Mouse (Mus musculus): ENCODE measurements at regions not wholly inside any gene's neighbourhood (a gene's known extent, or its start where the extent isn't known, plus 50 kb on each side); places are given as distances from the start of the nearest gene placed in this dataset.

DNA sequence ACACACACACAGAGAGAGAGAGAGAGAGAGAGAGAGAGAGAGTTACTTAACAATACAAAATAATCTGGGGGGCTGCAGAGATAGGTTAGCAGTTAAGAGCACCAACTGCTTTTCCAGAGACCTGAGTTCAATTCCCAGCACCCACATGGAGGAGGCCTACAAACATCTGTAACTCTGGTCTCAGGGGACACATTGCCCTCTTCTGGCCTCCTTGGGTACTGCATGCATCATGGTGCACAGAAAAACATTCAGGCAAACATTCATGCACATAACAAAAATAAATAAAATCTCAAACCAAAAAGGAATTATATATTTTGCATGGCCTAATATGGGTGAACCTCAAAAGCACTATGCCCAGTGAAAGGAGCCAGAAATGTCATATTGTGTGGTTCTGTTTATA, 161.6 kb downstream of the Kit start:
- Histone ChIP-seq H3K36me3 (ENCODE audit: control insufficient read depth, insufficient read depth) (no peaks in the 10 kb centered on the region), H3ac (ENCODE audit: control insufficient read depth, insufficient read length, low read depth) (no peak overlapping the region), H3K27me3 (ENCODE audit: control insufficient read depth, insufficient read depth, insufficient read length) (peaks cover 4% of the 10 kb centered on the region), H3K79me3 (ENCODE audit: low read depth) (no peaks in the 10 kb centered on the region), H3K4me3 (ENCODE audit: insufficient read depth, poor library complexity, severe bottlenecking) (no peak overlapping the region), H3K79me2 (ENCODE audit: control insufficient read depth, insufficient read depth) (no peaks in the 10 kb centered on the region)
- TF ChIP-seq MYOG (IDR thresholded peaks at IDR 0.05; ENCODE audit: control insufficient read depth, extremely low read depth, insufficient read length) (no peak), CTCF (IDR thresholded peaks at IDR 0.05; ENCODE audit: control insufficient read depth, insufficient read depth, insufficient read length) (no peak), USF1 (IDR thresholded peaks at IDR 0.05; ENCODE audit: low read depth) (no peak), CEBPB (IDR thresholded peaks at IDR 0.05; ENCODE audit: low read depth) (no peak), MAX (IDR thresholded peaks at IDR 0.05) (no peak), FOSL1 (IDR thresholded peaks at IDR 0.05; ENCODE audit: insufficient read depth, low read length, poor library complexity, severe bottlenecking) (no peak), MYOD1 (IDR thresholded peaks at IDR 0.05; ENCODE audit: control insufficient read depth, insufficient read length, low read depth) (no peak)

DNA sequence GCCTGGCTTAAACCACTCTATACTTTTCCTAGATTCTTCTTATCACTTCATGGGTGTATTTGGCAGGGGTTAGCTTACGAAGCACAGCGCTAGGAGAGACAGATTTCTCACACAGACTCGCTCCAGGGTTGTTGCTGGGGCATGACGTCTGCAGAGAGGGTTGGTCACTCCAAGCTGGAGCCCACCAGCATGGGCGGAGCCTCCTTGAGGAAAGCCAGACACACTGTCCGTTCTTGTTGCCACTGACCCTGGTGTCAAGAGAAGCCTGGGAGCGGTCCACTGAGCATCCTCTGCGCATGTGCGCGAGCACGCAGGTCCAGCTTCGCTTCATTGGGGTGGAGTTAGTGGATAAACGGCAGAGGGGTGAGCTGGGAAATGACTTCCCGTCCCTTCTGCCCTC, 159.8 kb downstream of the Kit start:
- TF ChIP-seq MYOG (IDR thresholded peaks at IDR 0.05; ENCODE audit: control insufficient read depth, extremely low read depth, insufficient read length): no peak
- no peak for TF ChIP-seq CTCF (IDR thresholded peaks at IDR 0.05; ENCODE audit: control insufficient read depth, insufficient read depth, insufficient read length)
- TF ChIP-seq FOSL1 (IDR thresholded peaks at IDR 0.05; ENCODE audit: insufficient read depth, low read length, poor library complexity, severe bottlenecking): no peak
- TF ChIP-seq MAX (IDR thresholded peaks at IDR 0.05): no peak
- no peak for TF ChIP-seq USF1 (IDR thresholded peaks at IDR 0.05; ENCODE audit: low read depth)
- no peak for TF ChIP-seq CEBPB (IDR thresholded peaks at IDR 0.05; ENCODE audit: low read depth)
- TF ChIP-seq MYOD1 (IDR thresholded peaks at IDR 0.05; ENCODE audit: control insufficient read depth, insufficient read length, low read depth): no peak
- H3K79me3 ChIP-seq (ENCODE audit: low read depth): no peaks in the 10 kb centered on the region

DNA sequence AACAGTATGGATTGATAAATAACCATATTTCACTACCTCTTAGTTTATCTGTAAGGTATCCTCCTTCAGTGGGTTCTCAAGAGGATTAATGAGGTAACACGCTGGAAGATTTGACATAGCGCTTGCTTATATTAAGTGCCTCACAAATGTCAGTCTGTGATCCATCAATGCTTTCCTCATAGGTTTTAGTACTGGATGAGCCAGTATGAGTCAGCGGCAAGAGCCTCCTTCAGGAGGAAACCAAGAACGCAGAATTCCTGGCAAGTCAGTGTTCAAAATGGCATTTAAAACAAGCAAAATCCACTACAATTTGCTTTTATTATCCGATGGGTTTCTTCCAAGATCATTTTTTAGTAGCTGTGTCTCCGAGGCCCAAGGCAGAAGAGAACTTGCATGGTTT, 159.3 kb downstream of the Kit start:
- Histone ChIP-seq H3K36me3 (ENCODE audit: control insufficient read depth, insufficient read depth) (no peaks in the 10 kb centered on the region), H3K79me3 (ENCODE audit: low read depth) (no peaks in the 10 kb centered on the region)
- no peak for TF ChIP-seq FOSL1 (IDR thresholded peaks at IDR 0.05; ENCODE audit: insufficient read depth, low read length, poor library complexity, severe bottlenecking)
- no peak for TF ChIP-seq CTCF (IDR thresholded peaks at IDR 0.05; ENCODE audit: control insufficient read depth, insufficient read depth, insufficient read length)
- no peak for TF ChIP-seq MAX (IDR thresholded peaks at IDR 0.05)
- TF ChIP-seq USF1 (IDR thresholded peaks at IDR 0.05; ENCODE audit: low read depth): no peak
- no peak for TF ChIP-seq CEBPB (IDR thresholded peaks at IDR 0.05; ENCODE audit: low read depth)
- TF ChIP-seq MYOD1 (IDR thresholded peaks at IDR 0.05; ENCODE audit: control insufficient read depth, insufficient read length, low read depth): no peak
- TF ChIP-seq MYOG (IDR thresholded peaks at IDR 0.05; ENCODE audit: control insufficient read depth, extremely low read depth, insufficient read length): no peak

More for the DNA sequence above, 159.8 kb downstream of the Kit start:
- no peaks in the 10 kb centered on the region for H3K36me3 ChIP-seq (ENCODE audit: control insufficient read depth, insufficient read depth)
- no peaks in the 10 kb centered on the region for H3K79me2 ChIP-seq (ENCODE audit: control insufficient read depth, insufficient read depth)
- H3ac ChIP-seq (ENCODE audit: control insufficient read depth, insufficient read length, low read depth): no peak overlapping the region
- H3K4me3 ChIP-seq (ENCODE audit: insufficient read depth, poor library complexity, severe bottlenecking): no peak overlapping the region
- H3K27me3 ChIP-seq (ENCODE audit: control insufficient read depth, insufficient read depth, insufficient read length): peaks cover 4% of the 10 kb centered on the region

DNA sequence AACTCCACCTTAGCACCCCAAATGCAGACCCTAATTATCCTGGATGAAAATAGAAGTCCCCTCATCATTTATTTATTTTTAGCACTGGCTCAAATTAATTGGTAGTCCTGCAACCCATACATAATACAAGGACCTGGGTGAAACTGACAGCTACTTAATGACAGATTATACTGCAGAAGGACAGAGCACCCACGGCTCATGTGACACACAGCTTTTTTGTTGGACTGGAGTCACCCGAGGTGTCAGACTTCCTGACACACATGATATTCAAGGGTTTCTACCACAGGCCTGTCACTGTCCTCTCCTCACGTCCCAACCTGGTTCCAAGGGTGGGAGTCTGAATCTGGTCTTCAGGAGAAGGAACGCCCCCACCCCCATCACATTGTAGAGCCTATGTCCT, 156.5 kb downstream of the Kit start:
- Histone ChIP-seq H3K4me3 (ENCODE audit: insufficient read depth, poor library complexity, severe bottlenecking) (no peak overlapping the region), H3K79me2 (ENCODE audit: control insufficient read depth, insufficient read depth) (no peaks in the 10 kb centered on the region), H3K27me3 (ENCODE audit: control insufficient read depth, insufficient read depth, insufficient read length) (peaks cover 4% of the 10 kb centered on the region), H3K79me3 (ENCODE audit: low read depth) (no peaks in the 10 kb centered on the region), H3K36me3 (ENCODE audit: control insufficient read depth, insufficient read depth) (no peaks in the 10 kb centered on the region), H3ac (ENCODE audit: control insufficient read depth, insufficient read length, low read depth) (no peak overlapping the region)
- TF ChIP-seq FOSL1 (IDR thresholded peaks at IDR 0.05; ENCODE audit: insufficient read depth, low read length, poor library complexity, severe bottlenecking) (no peak), CTCF (IDR thresholded peaks at IDR 0.05; ENCODE audit: control insufficient read depth, insufficient read depth, insufficient read length) (no peak), USF1 (IDR thresholded peaks at IDR 0.05; ENCODE audit: low read depth) (no peak), MYOG (IDR thresholded peaks at IDR 0.05; ENCODE audit: control insufficient read depth, extremely low read depth, insufficient read length) (no peak), MAX (IDR thresholded peaks at IDR 0.05) (no peak), MYOD1 (IDR thresholded peaks at IDR 0.05; ENCODE audit: control insufficient read depth, insufficient read length, low read depth) (no peak), CEBPB (IDR thresholded peaks at IDR 0.05; ENCODE audit: low read depth) (no peak)

More for the DNA sequence above, 159.3 kb downstream of the Kit start:
- H3ac ChIP-seq (ENCODE audit: control insufficient read depth, insufficient read length, low read depth): no peak overlapping the region
- H3K79me2 ChIP-seq (ENCODE audit: control insufficient read depth, insufficient read depth): no peaks in the 10 kb centered on the region
- peaks cover 4% of the 10 kb centered on the region for H3K27me3 ChIP-seq (ENCODE audit: control insufficient read depth, insufficient read depth, insufficient read length)
- no peak overlapping the region for H3K4me3 ChIP-seq (ENCODE audit: insufficient read depth, poor library complexity, severe bottlenecking)

- Histone ChIP-seq H3ac (ENCODE audit: control insufficient read depth, insufficient read length, low read depth) (no peak overlapping the region), H3K79me2 (ENCODE audit: control insufficient read depth, insufficient read depth) (no peaks in the 10 kb centered on the region), H3K79me3 (ENCODE audit: low read depth) (no peaks in the 10 kb centered on the region), H3K27me3 (ENCODE audit: control insufficient read depth, insufficient read depth, insufficient read length) (peaks cover 4% of the 10 kb centered on the region), H3K4me3 (ENCODE audit: insufficient read depth, poor library complexity, severe bottlenecking) (no peak overlapping the region), H3K36me3 (ENCODE audit: control insufficient read depth, insufficient read depth) (no peaks in the 10 kb centered on the region)
- no peak for TF ChIP-seq CTCF (IDR thresholded peaks at IDR 0.05; ENCODE audit: control insufficient read depth, insufficient read depth, insufficient read length)
- no peak for TF ChIP-seq MYOD1 (IDR thresholded peaks at IDR 0.05; ENCODE audit: control insufficient read depth, insufficient read length, low read depth)
- no peak for TF ChIP-seq USF1 (IDR thresholded peaks at IDR 0.05; ENCODE audit: low read depth)
- TF ChIP-seq FOSL1 (IDR thresholded peaks at IDR 0.05; ENCODE audit: insufficient read depth, low read length, poor library complexity, severe bottlenecking): no peak
- TF ChIP-seq MAX (IDR thresholded peaks at IDR 0.05): no peak
- no peak for TF ChIP-seq MYOG (IDR thresholded peaks at IDR 0.05; ENCODE audit: control insufficient read depth, extremely low read depth, insufficient read length)
- TF ChIP-seq CEBPB (IDR thresholded peaks at IDR 0.05; ENCODE audit: low read depth): no peak
Measured at GRCm38 (mm10) chr5:75730698-75731097, 156.0 kb downstream of the Kit start.

- no peaks in the 10 kb centered on the region for H3K36me3 ChIP-seq (ENCODE audit: control insufficient read depth, insufficient read depth)
- no peaks in the 10 kb centered on the region for H3K79me3 ChIP-seq (ENCODE audit: low read depth)
- no peak overlapping the region for H3K4me3 ChIP-seq (ENCODE audit: insufficient read depth, poor library complexity, severe bottlenecking)
- H3K79me2 ChIP-seq (ENCODE audit: control insufficient read depth, insufficient read depth): no peaks in the 10 kb centered on the region
- no peak overlapping the region for H3ac ChIP-seq (ENCODE audit: control insufficient read depth, insufficient read length, low read depth)
- TF ChIP-seq CTCF (IDR thresholded peaks at IDR 0.05; ENCODE audit: control insufficient read depth, insufficient read depth, insufficient read length): no peak
- no peak for TF ChIP-seq MAX (IDR thresholded peaks at IDR 0.05)
- no peak for TF ChIP-seq MYOG (IDR thresholded peaks at IDR 0.05; ENCODE audit: control insufficient read depth, extremely low read depth, insufficient read length)
- TF ChIP-seq FOSL1 (IDR thresholded peaks at IDR 0.05; ENCODE audit: insufficient read depth, low read length, poor library complexity, severe bottlenecking): no peak
- TF ChIP-seq MYOD1 (IDR thresholded peaks at IDR 0.05; ENCODE audit: control insufficient read depth, insufficient read length, low read depth): no peak
- no peak for TF ChIP-seq CEBPB (IDR thresholded peaks at IDR 0.05; ENCODE audit: low read depth)
- TF ChIP-seq USF1 (IDR thresholded peaks at IDR 0.05; ENCODE audit: low read depth): no peak
- no peaks in the 10 kb centered on the region for H3K27me3 ChIP-seq (ENCODE audit: control insufficient read depth, insufficient read depth, insufficient read length)
Measured at GRCm38 (mm10) chr5:75721291-75721690, 146.6 kb downstream of the Kit start.
